Mouse (Mus musculus) E14TG2a.4 (cell line): ENCODE measurements around the gene Wee1.

Source experiments
- CTCF ChIP-seq: conservative IDR thresholded peaks from 2 replicates; pipeline ENCODE4 v1.5.1; 2014; ENCODE audit warnings: low read length
- NANOG ChIP-seq: IDR thresholded peaks from 2 replicates; pipeline ENCODE4 v1.6.1; 2014; ENCODE audit warnings: borderline replicate concordance, low read length, mixed read lengths

DNA sequence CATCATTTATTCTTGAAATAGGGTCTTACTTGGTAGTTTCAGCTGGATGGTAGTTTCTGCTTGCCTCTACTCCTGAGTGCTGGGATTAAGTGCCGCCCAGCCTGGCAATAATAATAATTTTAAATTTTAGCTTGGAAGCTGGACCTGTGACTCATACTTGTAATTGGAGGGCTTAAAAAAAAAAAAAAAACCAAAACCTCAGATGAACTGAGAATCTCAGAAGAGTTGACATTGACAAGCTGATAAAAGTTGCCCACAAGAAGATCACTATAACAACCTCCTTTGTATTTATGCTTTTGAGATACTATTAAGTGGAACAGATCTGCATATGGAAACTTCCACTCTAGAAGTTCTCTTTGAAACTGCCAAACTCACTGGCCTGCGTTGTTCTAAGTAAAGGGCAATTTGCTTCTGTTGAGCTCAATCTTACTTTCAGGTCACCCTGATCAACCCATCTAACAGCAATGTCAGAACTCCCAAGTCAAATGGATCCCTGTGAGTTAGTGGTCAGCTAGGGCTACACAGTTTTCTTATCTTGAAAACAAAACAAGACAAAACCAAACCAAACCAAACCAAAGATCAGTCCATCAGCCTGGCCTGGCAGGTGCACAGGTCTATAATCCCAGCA lies 1.6 kb upstream of the Wee1 start:
- TF ChIP-seq CTCF = no peak
- TF ChIP-seq NANOG = no peak
